Mouse (Mus musculus): ENCODE results near the gene Celsr2. TPM values are rescaled to one million over a fixed set of nuclear protein-coding genes. Genes with fewer than 3 reads are reported as not detected.

Gene Celsr2
- polyA plus RNA-seq, 1 experiment: 1.5 TPM

- TF ChIP-seq POLR2A (IDR thresholded peaks at IDR 0.05; ENCODE audit: borderline replicate concordance, control insufficient read depth, low read depth, low read length): no peak
- no peak for TF ChIP-seq CTCF (IDR thresholded peaks at IDR 0.05; ENCODE audit: control insufficient read depth, insufficient read depth, low read length)
- Histone ChIP-seq H3K4me1 (ENCODE audit: control insufficient read depth, insufficient read depth, low read length) (no peaks in the 10 kb centered on the region), H3K27ac (ENCODE audit: control insufficient read depth, insufficient read depth, low read depth, low read length, poor library complexity) (no peak overlapping the region), H3K4me3 (replicated peaks; ENCODE audit: control insufficient read depth, low read depth, low read length) (no peak overlapping the region)
- WGBS: 59% methylated on average over 3 of the region's 3 CpGs
Observed at GRCm38 (mm10) chr3:108363626-108364025, 51.7 kb downstream of the Celsr2 start.

GRCm38 (mm10) chr3:108360894-108361293, 54.5 kb downstream of the Celsr2 start:
- 20% methylated on average over 7 of the region's 7 CpGs for WGBS
- no peak overlapping the region for H3K27ac ChIP-seq (ENCODE audit: control insufficient read depth, insufficient read depth, low read depth, low read length, poor library complexity)
- TF ChIP-seq CTCF (IDR thresholded peaks at IDR 0.05; ENCODE audit: control insufficient read depth, insufficient read depth, low read length) (no peak), POLR2A (IDR thresholded peaks at IDR 0.05; ENCODE audit: borderline replicate concordance, control insufficient read depth, low read depth, low read length) (no peak)
- no peak overlapping the region for H3K4me3 ChIP-seq (replicated peaks; ENCODE audit: control insufficient read depth, low read depth, low read length)
- H3K4me1 ChIP-seq (ENCODE audit: control insufficient read depth, insufficient read depth, low read length): no peaks in the 10 kb centered on the region

GRCm38 (mm10) chr3:108358445-108358844, 56.9 kb downstream of the Celsr2 start:
- H3K27ac ChIP-seq (ENCODE audit: control insufficient read depth, insufficient read depth, low read depth, low read length, poor library complexity): no peak overlapping the region
- H3K4me3 ChIP-seq (replicated peaks; ENCODE audit: control insufficient read depth, low read depth, low read length): no peak overlapping the region
- TF ChIP-seq POLR2A (IDR thresholded peaks at IDR 0.05; ENCODE audit: borderline replicate concordance, control insufficient read depth, low read depth, low read length) (no peak), CTCF (IDR thresholded peaks at IDR 0.05; ENCODE audit: control insufficient read depth, insufficient read depth, low read length) (no peak)
- no peaks in the 10 kb centered on the region for H3K4me1 ChIP-seq (ENCODE audit: control insufficient read depth, insufficient read depth, low read length)
- 90% methylated on average over 6 of the region's 6 CpGs for WGBS

- no peak overlapping the region for H3K27ac ChIP-seq (ENCODE audit: control insufficient read depth, insufficient read depth, low read depth, low read length, poor library complexity)
- H3K4me1 ChIP-seq (ENCODE audit: control insufficient read depth, insufficient read depth, low read length): no peaks in the 10 kb centered on the region
- H3K4me3 ChIP-seq (replicated peaks; ENCODE audit: control insufficient read depth, low read depth, low read length): no peak overlapping the region
- TF ChIP-seq CTCF (IDR thresholded peaks at IDR 0.05; ENCODE audit: control insufficient read depth, insufficient read depth, low read length) (no peak), POLR2A (IDR thresholded peaks at IDR 0.05; ENCODE audit: borderline replicate concordance, control insufficient read depth, low read depth, low read length) (no peak)
- WGBS: 86% methylated on average over 10 of the region's 10 CpGs
Observed at GRCm38 (mm10) chr3:108357051-108357450, 58.3 kb downstream of the Celsr2 start.

GRCm38 (mm10) chr3:108355245-108355644, 60.1 kb downstream of the Celsr2 start:
- Histone ChIP-seq H3K4me3 (replicated peaks; ENCODE audit: control insufficient read depth, low read depth, low read length) (no peak overlapping the region), H3K27ac (ENCODE audit: control insufficient read depth, insufficient read depth, low read depth, low read length, poor library complexity) (no peak overlapping the region), H3K4me1 (ENCODE audit: control insufficient read depth, insufficient read depth, low read length) (no peaks in the 10 kb centered on the region)
- WGBS: 78% methylated on average over 3 of the region's 3 CpGs
- TF ChIP-seq CTCF (IDR thresholded peaks at IDR 0.05; ENCODE audit: control insufficient read depth, insufficient read depth, low read length) (no peak), POLR2A (IDR thresholded peaks at IDR 0.05; ENCODE audit: borderline replicate concordance, control insufficient read depth, low read depth, low read length) (no peak)

- WGBS: 80% methylated on average over 9 of the region's 9 CpGs
- no peak overlapping the region for H3K27ac ChIP-seq (ENCODE audit: control insufficient read depth, insufficient read depth, low read depth, low read length, poor library complexity)
- H3K4me1 ChIP-seq (ENCODE audit: control insufficient read depth, insufficient read depth, low read length): no peaks in the 10 kb centered on the region; the same call in 1 of the 2 replicates
- no peak overlapping the region for H3K4me3 ChIP-seq (replicated peaks; ENCODE audit: control insufficient read depth, low read depth, low read length)
- no peak for TF ChIP-seq CTCF (IDR thresholded peaks at IDR 0.05; ENCODE audit: control insufficient read depth, insufficient read depth, low read length)
- TF ChIP-seq POLR2A (IDR thresholded peaks at IDR 0.05; ENCODE audit: borderline replicate concordance, control insufficient read depth, low read depth, low read length): no peak
Observed at GRCm38 (mm10) chr3:108348376-108348775, 67.0 kb downstream of the Celsr2 start.

- Histone ChIP-seq H3K4me3 (replicated peaks; ENCODE audit: control insufficient read depth, low read depth, low read length) (no peak overlapping the region), H3K4me1 (ENCODE audit: control insufficient read depth, insufficient read depth, low read length) (no peaks in the 10 kb centered on the region; the same call in 1 of the 2 replicates), H3K27ac (ENCODE audit: control insufficient read depth, insufficient read depth, low read depth, low read length, poor library complexity) (no peak overlapping the region)
- 28% methylated on average over 7 of the region's 7 CpGs for WGBS
- TF ChIP-seq POLR2A (IDR thresholded peaks at IDR 0.05; ENCODE audit: borderline replicate concordance, control insufficient read depth, low read depth, low read length) (no peak), CTCF (IDR thresholded peaks at IDR 0.05; ENCODE audit: control insufficient read depth, insufficient read depth, low read length) (no peak)
Observed at GRCm38 (mm10) chr3:108345855-108346254, 69.5 kb downstream of the Celsr2 start.

- no peak overlapping the region for H3K4me3 ChIP-seq (replicated peaks; ENCODE audit: control insufficient read depth, low read depth, low read length)
- H3K4me1 ChIP-seq (ENCODE audit: control insufficient read depth, insufficient read depth, low read length): no peaks in the 10 kb centered on the region; the same call in 1 of the 2 replicates
- WGBS: 74% methylated on average over 7 of the region's 7 CpGs
- no peak overlapping the region for H3K27ac ChIP-seq (ENCODE audit: control insufficient read depth, insufficient read depth, low read depth, low read length, poor library complexity)
- TF ChIP-seq POLR2A (IDR thresholded peaks at IDR 0.05; ENCODE audit: borderline replicate concordance, control insufficient read depth, low read depth, low read length): no peak
- no peak for TF ChIP-seq CTCF (IDR thresholded peaks at IDR 0.05; ENCODE audit: control insufficient read depth, insufficient read depth, low read length)
Observed at GRCm38 (mm10) chr3:108342185-108342584, 73.2 kb downstream of the Celsr2 start.

- WGBS: 77% methylated on average over 2 of the region's 2 CpGs
- no peak for TF ChIP-seq CTCF (IDR thresholded peaks at IDR 0.05; ENCODE audit: control insufficient read depth, insufficient read depth, low read length)
- no peak for TF ChIP-seq POLR2A (IDR thresholded peaks at IDR 0.05; ENCODE audit: borderline replicate concordance, control insufficient read depth, low read depth, low read length)
Observed at GRCm38 (mm10) chr3:108341040-108341439, 74.3 kb downstream of the Celsr2 start.

More at GRCm38 (mm10) chr3:108341040-108341439, 74.3 kb downstream of the Celsr2 start:
- Histone ChIP-seq H3K4me3 (replicated peaks; ENCODE audit: control insufficient read depth, low read depth, low read length) (no peak overlapping the region), H3K4me1 (ENCODE audit: control insufficient read depth, insufficient read depth, low read length) (no peaks in the 10 kb centered on the region; the same call in 1 of the 2 replicates), H3K27ac (ENCODE audit: control insufficient read depth, insufficient read depth, low read depth, low read length, poor library complexity) (no peak overlapping the region)

Other genes with a start within 250 kb of the Celsr2 start
- gene Amigo1, start 229.2 kb downstream of the Celsr2 start, polyA plus RNA-seq (2011; ENCODE audit: insufficient read depth, insufficient read length, low replicate concordance, missing spikeins): 0.75 and 1.9 TPM in 2 replicates
- 3.8 and 12.1 TPM in 2 replicates for gene Cyb561d1, start 214.3 kb downstream of the Celsr2 start, polyA plus RNA-seq (2011; ENCODE audit: insufficient read depth, insufficient read length, low replicate concordance, missing spikeins)
- 3.4 and 10.1 TPM in 2 replicates for gene Atxn7l2, start 204.6 kb downstream of the Celsr2 start, polyA plus RNA-seq (2011; ENCODE audit: insufficient read depth, insufficient read length, low replicate concordance, missing spikeins)
- 0.37 TPM in 1 of 2 replicates, not detected in the other for gene Sypl2, start 188.9 kb downstream of the Celsr2 start, polyA plus RNA-seq (2011; ENCODE audit: insufficient read depth, insufficient read length, low replicate concordance, missing spikeins)
- gene Psma5, start 158.6 kb downstream of the Celsr2 start, polyA plus RNA-seq (2011; ENCODE audit: insufficient read depth, insufficient read length, low replicate concordance, missing spikeins): 37.3 and 60.9 TPM in 2 replicates
- 8.2 and 15.6 TPM in 2 replicates for gene Sort1, start 131.5 kb downstream of the Celsr2 start, polyA plus RNA-seq (2011; ENCODE audit: insufficient read depth, insufficient read length, low replicate concordance, missing spikeins)
- not detected in 2 replicates for gene Mybphl, start 50.6 kb downstream of the Celsr2 start, polyA plus RNA-seq (2011; ENCODE audit: insufficient read depth, insufficient read length, low replicate concordance, missing spikeins)
- gene Psrc1, start 31.7 kb downstream of the Celsr2 start, polyA plus RNA-seq (2011; ENCODE audit: insufficient read depth, insufficient read length, low replicate concordance, missing spikeins): 15.9 and 43.2 TPM in 2 replicates
- gene Sars, start 29.7 kb upstream of the Celsr2 start, polyA plus RNA-seq (2011; ENCODE audit: insufficient read depth, insufficient read length, low replicate concordance, missing spikeins): 43.5 and 69.1 TPM in 2 replicates
- gene 1700013F07Rik, start 118.6 kb upstream of the Celsr2 start, polyA plus RNA-seq (2011; ENCODE audit: insufficient read depth, insufficient read length, low replicate concordance, missing spikeins): not detected in 2 replicates
- not detected in 2 replicates for gene 5330417C22Rik, start 121.0 kb upstream of the Celsr2 start, polyA plus RNA-seq (2011; ENCODE audit: insufficient read depth, insufficient read length, low replicate concordance, missing spikeins)
- 17.3 and 20.8 TPM in 2 replicates for gene Tmem167b, start 146.9 kb upstream of the Celsr2 start, polyA plus RNA-seq (2011; ENCODE audit: insufficient read depth, insufficient read length, low replicate concordance, missing spikeins)
- 9.1 and 14.8 TPM in 2 replicates for gene Taf13, start 156.1 kb upstream of the Celsr2 start, polyA plus RNA-seq (2011; ENCODE audit: insufficient read depth, insufficient read length, low replicate concordance, missing spikeins)
- 1.3 and 3.9 TPM in 2 replicates for gene Wdr47, start 175.7 kb upstream of the Celsr2 start, polyA plus RNA-seq (2011; ENCODE audit: insufficient read depth, insufficient read length, low replicate concordance, missing spikeins)
- 8.8 and 14.3 TPM in 2 replicates for gene Clcc1, start 238.4 kb upstream of the Celsr2 start, polyA plus RNA-seq (2011; ENCODE audit: insufficient read depth, insufficient read length, low replicate concordance, missing spikeins)